Mouse (Mus musculus) c-Kit-positive CD71-positive TER-119-negative erythroid progenitor cells, embryonic 14.5 days (primary cell): ENCODE results near the gene 1700037C18Rik.
"Not testable (repeated sequence)": the region's sequence is repeated elsewhere in the genome, so short reads cannot be mapped to it uniquely, and the experiment has no call there.

Experiments
- DNase-seq: peaks from one replicate; pipeline ENCODE4 v3.0.0-alpha.2; 2013; ENCODE audit warnings: low read depth

Gene 1700037C18Rik

DNA sequence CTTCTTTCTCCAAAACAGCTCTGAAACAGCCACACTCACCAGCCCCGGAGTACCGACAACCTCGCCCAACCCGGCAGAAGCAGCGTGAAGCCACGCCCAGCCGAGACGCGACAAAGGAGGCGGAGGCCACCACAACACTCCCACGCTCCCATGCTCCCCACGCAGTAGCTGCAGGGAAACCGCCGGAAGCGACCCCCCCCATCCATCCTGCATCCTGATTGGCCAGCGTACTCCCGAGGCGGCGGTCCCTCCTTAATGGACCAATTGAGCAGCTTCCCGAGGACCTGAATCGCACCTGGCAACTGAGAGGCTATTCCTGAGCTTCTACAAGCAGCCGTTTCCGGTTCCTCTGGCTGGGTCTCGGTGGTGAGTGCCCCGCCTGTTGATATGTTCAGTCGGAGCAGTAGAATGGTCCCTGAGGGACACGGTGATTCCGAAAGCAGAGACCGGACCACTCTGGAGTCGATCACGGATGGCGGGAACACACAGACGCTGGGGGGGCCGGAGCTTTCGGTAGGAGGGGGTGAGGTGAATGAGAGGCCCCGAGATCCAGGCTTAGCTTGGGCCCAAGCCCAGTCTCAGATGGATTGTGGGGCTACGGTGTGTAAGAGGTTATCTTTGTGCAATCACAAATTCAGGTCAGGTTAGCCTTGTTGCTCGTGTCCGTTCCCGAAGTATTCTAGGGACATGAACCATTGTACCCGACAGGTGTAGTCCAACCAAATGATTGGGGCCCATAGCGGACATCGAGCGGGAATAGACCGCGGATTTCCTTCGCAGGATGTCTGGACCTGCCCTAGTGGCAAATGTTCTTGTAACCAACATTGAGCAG lies 36.1 kb downstream of the 1700037C18Rik start, which contains the start of gene Naa60:
Naa60 (plus strand) TSS at position 160 of the 832 bp plus-strand sequence.
- DNase-seq = peak; percentile 83

DNA sequence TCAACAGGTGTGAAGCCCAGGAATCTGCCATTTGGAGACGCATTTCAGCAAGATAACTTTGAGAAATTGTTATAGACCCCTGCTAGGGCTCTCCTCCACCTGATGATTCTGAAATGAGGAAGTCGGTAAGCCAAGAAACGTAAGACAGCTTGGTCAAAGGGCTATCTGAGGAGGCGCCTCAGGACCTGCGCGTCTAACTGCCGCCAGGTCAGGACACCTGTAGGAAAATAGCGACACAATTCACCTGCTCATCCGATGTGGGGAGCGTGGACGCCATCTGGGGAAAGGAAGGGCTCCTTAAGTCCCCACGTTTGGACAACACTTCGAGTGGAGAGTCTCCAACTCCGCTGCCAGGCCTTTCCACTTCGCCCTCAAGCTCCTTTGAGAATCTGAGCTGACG lies 36.7 kb downstream of the 1700037C18Rik start:
- DNase-seq = no peak

DNA sequence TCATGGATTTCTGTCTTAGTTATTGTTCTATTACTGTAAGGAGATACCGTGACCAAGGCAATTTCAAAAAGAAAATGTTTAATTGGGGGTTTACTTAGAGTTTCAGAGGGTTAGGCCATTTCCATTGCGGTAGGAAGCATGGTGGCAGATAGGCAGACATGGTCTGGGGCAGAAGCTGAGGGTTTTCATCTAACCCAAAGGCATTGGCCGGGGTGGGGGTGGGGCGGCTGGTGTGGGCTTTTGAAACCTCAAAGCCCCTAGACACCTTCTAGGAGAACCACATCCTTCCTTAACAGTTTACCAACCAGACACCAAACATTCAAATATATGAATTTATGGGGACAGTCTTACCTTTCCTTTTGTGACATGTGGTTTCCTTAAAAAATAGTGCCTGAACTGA lies 49.2 kb downstream of the 1700037C18Rik start:
- no peak for DNase-seq

DNA sequence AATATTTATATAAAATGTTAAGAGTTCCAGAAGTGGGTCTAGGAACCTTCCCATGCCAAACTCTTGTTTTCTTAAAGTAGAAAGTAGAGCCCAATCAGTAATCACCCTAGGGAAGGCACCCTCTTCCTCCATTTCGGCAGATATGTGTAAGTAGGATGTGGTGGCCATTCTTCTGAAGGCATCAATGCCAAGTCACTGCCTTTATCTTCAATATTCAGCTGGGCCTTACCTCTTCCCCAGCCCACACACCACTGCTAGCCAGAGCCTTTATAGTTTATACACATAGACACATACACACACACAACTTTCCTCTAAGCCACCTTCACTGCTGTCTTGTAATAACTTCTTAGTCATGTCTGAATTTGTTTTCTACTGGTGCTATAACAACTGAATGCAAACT lies 52.7 kb downstream of the 1700037C18Rik start:
- no peak for DNase-seq

DNA sequence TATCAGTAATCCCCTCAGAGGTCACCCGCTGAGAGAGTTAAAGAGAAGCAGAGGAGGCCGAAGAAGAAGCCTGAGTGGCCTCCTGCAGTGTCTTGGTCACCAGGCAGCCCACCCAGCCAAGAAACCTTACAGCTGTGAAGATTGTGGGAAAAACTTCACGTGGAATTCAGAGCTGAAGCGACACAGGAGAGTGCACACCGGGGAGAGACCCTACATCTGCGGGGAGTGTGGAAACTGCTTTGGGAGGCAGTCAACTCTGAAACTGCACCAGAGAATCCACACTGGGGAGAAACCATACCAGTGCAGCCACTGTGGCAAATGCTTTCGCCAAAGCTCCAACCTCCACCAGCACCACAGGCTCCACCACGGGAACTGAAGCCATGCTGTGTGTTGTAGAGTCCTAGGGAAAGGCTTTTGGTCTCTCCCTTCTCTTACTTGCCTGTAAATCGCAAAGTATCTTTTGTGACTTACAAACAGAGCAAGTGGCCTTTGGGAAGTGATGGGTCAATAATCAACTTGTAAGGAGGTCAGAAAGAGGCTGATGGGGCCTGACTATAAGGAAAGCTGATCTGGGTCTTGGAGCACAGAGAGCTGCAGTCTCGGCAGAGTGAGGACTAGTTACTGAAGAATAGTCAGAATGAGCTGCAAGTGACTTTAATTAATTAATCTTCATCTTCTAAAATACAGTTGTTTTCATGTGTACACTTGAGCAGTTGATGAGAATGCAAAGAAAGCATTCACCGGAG lies 53.9 kb downstream of the 1700037C18Rik start:
- DNase-seq = no peak

DNA sequence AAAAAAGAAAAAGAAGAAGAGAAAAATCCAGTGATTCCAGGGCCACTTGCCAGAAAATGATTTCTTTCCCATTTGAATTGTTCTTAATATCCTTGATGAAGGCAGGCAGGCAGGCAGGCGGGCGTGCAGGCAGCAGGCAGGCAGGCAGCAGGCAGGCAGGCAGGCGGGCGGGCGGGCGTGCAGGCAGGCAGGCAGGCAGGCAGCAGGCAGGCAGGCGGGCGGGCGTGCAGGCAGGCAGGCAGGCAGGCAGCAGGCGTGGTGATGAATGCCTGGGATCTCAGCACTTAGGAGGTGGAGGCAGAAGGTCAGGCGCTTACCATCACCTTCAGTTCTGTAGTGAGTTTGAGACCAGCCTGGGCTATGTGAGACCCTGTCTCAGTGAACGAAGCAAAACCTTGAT lies 55.9 kb downstream of the 1700037C18Rik start:
- DNase-seq = no peak

DNA sequence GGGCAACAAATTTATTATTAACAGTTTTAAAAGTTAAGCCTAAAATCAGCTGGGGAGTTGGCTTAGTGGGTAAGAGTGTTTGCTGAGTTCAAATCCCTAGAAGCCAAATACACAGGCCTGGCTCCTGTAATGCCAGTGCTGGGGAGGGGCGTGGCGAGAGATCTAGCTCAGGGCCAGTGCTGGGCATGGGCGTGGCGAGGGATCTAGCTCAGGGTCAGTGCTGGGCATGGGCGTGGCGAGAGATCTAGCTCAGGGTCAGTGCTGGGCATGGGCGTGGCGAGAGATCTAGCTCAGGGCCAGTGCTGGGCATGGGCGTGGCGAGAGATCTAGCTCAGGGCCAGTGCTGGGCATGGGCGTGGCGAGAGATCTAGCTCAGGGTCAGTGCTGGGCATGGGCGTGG lies 57.2 kb downstream of the 1700037C18Rik start:
- not testable (repeated sequence) for DNase-seq

DNA sequence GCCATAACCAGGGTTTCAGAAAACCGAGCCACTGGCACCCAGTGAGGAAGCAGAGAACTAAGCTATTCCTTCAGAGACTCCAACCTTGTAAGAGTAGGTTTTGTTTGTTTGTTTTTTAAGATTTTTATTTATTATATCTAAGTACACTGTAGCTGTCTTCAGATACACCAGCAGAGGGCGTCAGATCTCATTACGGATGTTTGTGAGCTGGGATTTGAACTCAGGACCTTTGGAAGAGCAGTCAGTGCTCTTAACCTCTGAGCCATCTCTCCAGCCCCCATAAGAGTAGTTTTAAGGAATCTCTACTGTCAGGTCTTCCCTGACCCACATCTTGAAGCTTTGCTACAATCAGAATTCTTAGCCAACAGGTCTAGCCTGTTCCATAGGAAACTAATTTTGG lies 60.1 kb downstream of the 1700037C18Rik start:
- DNase-seq = no peak

DNA sequence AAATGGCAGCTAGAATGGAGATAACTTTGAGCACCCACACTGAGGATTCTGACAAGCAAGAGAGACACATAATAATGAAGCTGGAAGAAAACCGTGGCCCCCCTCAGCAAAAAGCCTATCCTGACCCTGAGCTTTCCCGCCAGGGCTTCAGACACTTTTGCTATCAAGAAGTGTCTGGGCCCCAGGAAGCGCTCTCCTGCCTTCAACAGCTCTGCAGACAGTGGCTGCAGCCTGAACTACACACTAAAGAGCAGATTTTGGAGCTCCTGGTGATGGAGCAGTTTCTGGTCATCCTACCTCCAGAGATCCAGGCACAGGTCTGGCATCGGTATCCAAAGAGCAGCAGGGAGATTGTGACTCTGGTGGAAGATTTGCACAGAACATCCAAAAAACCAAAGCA lies 60.6 kb downstream of the 1700037C18Rik start:
- DNase-seq = no peak

DNA sequence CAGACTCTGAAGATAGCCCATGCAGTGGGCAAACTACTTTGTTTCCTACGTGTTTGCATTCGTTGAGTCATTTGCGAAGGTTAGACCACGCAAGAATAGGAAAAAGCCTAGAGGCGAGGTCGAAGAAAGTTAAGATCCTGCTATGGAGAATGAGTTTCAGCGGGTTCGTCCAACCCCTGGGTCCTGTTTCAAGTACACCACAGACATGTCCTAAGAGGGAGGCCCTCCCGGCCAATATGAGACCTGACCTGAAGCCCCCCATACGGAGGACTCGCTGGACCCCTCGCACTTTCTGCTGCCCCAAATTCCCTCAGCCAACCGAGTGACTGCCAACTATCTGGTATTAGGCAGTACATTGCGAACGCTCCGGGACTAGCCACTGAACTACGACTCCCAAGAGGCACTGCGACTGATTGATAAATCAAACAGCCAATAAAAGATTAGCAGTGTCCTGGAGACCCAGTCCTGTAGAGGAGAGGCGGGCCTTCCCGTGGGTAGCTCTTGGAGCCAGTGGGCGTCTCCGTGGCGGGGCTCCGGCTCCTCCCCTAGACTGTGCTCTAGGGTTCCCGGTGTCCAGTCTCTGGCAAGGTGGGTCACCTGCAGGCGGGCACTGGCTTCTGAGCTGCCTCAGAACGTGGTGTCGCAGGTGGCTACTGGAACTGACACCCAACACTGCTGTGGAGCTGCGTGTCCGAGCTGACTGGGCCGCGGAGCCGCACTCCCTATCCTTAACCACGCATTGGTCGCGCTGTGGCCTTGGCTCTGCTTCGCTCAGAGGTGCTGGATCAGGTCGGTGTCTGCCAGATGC lies 61.6 kb downstream of the 1700037C18Rik start, which contains the start of gene Zfp174:
Zfp174 (plus strand) TSS at position 558 of the 808 bp plus-strand sequence.
- DNase-seq = peak; percentile 94
